Mouse (Mus musculus): Measurements from ENCODE around the gene Wdcp. TPM values are rescaled to one million over a fixed set of nuclear protein-coding genes. Genes with fewer than 3 reads are reported as not detected.
"Not testable (repeated sequence)": the region's sequence is repeated elsewhere in the genome, so short reads cannot be mapped to it uniquely, and the experiment has no call there.

The Wdcp gene
- polyA plus RNA-seq (2015; fragmentation: Nextera tagmentation; extraction: Ambion mirVana) = 14.1 and 15.0 TPM in 2 replicates

DNA sequence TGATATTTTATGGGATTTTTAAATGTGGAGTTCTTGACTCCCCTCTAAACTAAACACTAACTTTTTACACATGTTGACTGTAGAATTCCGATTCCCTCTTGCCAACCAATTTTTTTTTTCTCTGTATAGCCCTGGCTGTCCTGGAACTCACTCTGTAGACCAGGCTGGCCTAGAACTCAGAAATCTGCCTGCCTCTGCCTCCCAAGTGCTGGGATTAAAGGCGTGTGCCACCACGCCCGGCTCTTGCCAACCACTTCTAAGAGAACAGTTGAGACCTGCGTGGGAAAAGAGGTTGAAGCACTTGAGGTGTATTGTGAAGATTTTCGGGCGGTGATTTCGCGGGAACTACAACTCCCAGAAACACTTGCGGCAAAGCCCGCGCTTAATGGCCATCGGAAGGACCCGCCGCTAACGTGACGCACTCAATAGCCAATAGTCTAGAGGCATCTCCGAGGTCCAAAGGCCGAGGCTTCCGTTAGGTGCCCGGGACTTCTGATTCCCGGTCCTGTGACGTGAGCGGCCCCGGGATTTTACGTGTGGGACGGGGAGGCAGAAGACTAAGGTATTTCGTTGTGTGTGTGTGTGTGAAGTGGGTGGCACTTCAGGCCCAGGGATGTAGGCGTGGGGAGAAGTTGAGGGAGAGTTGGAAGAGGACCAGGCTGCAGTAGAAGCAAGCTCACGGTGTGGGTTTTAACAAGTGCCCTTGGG lies at the start of gene Wdcp:
TSS of gene Wdcp (plus strand) at position 414 of the 708 bp plus-strand sequence.
- Histone ChIP-seq H3K27me3 (ENCODE audit: control insufficient read depth, insufficient read depth, low read length) (no peaks in the 10 kb centered on the region; the same call in 1 of the 2 replicates), H3K4me1 (ENCODE audit: control insufficient read depth, insufficient read depth, low read length) (peaks cover 16% of the 10 kb centered on the region), H3K9me3 (replicated peaks; ENCODE audit: control insufficient read depth, low read length) (no peaks in the 10 kb centered on the region), H3K4me3 (ENCODE audit: low read length) (peak within 1 kb of the TSS; percentile 91), H3K4me2 (ENCODE audit: low read depth, low read length) (peak within 1 kb of the TSS; percentile 88), H3K27ac (ENCODE audit: low read length) (peak within 1 kb of the TSS; percentile 89), H3K36me3 (ENCODE audit: control insufficient read depth, insufficient read depth) (no peaks in the 10 kb centered on the region), H3K9ac (ENCODE audit: low read length) (peak within 1 kb of the TSS; percentile 84)
- peak; percentile 93 for ATAC-seq (replicated peaks; ENCODE audit: extremely low read depth, insufficient read depth, low FRiP score)
- WGBS = under 1% methylated on average over 30 of the region's 30 CpGs

- Histone ChIP-seq H3K4me1 (ENCODE audit: control insufficient read depth, insufficient read depth, low read length) (no peaks in the 10 kb centered on the region), H3K9me3 (replicated peaks; ENCODE audit: control insufficient read depth, low read length) (no peaks in the 10 kb centered on the region), H3K27ac (ENCODE audit: low read length) (no peak overlapping the region), H3K9ac (ENCODE audit: low read length) (no peak overlapping the region), H3K36me3 (ENCODE audit: control insufficient read depth, insufficient read depth) (no peaks in the 10 kb centered on the region), H3K27me3 (ENCODE audit: control insufficient read depth, insufficient read depth, low read length) (no peaks in the 10 kb centered on the region), H3K4me3 (ENCODE audit: low read length) (no peak overlapping the region), H3K4me2 (ENCODE audit: low read depth, low read length) (no peak overlapping the region)
- 78% methylated on average over 1 of the region's 1 CpGs for whole genome bisulfite sequencing
- ATAC-seq (replicated peaks; ENCODE audit: extremely low read depth, insufficient read depth, low FRiP score) = no peak
Observed at GRCm38 (mm10) chr12:4793718-4794117, 49.4 kb upstream of the Wdcp start.

DNA sequence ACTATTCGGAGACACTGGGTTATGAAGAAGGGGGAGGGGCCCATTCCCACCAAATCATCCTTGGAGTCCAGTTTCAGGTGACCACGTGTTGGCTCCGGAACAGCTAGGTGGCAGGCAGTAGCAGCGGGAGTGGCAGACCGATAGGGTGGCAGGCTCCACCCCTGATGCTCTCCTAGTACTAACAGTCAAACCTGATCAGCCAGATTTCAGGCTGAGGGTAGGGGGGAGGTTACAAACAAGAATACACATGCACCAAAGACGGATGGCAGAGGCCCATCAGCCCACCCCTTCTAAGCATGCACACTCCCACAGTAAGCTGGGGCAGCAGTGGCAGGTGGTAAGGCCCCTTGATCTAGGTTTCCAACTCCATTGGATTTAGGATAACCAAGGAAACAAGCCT lies 45.6 kb upstream of the Wdcp start:
- H3K9me3 ChIP-seq (replicated peaks; ENCODE audit: control insufficient read depth, low read length) = 0 out of 2 replicates have a peak, but pooled peaks cover 11% of the 10 kb centered on the region
- not testable (repeated sequence) for H3K36me3 ChIP-seq (ENCODE audit: control insufficient read depth, insufficient read depth); H3K9ac ChIP-seq (ENCODE audit: low read length); H3K27me3 ChIP-seq (ENCODE audit: control insufficient read depth, insufficient read depth, low read length); H3K4me3 ChIP-seq (ENCODE audit: low read length); H3K27ac ChIP-seq (ENCODE audit: low read length); ATAC-seq (replicated peaks; ENCODE audit: extremely low read depth, insufficient read depth, low FRiP score); H3K4me1 ChIP-seq (ENCODE audit: control insufficient read depth, insufficient read depth, low read length); H3K4me2 ChIP-seq (ENCODE audit: low read depth, low read length)
- 73% methylated on average over 6 of the region's 6 CpGs for WGBS

DNA sequence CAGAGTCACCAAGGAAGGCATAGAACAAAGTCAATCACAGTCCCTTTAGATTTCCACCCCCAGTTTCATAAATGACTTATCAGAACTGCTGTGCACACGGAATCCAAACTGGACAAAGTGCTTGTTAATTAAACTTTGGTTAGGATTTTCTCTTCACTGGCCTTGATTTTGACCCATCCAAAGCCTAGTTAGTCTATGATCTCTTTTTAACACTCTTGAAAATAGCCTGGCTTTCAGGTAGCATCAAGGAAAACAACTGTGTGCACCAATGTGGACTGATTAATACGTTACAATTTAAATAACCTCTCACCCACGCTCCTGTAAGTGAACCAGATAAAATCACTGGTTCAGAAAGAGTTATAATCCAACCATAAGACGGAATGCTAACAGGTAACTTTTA lies 32.1 kb upstream of the Wdcp start:
- no peak overlapping the region for H3K4me3 ChIP-seq (ENCODE audit: low read length)
- no peaks in the 10 kb centered on the region for H3K27me3 ChIP-seq (ENCODE audit: control insufficient read depth, insufficient read depth, low read length)
- no peak overlapping the region for H3K4me2 ChIP-seq (ENCODE audit: low read depth, low read length)
- peaks cover 4% of the 10 kb centered on the region; the same call in 1 of the 2 replicates for H3K9me3 ChIP-seq (replicated peaks; ENCODE audit: control insufficient read depth, low read length)
- H3K4me1 ChIP-seq (ENCODE audit: control insufficient read depth, insufficient read depth, low read length) = no peaks in the 10 kb centered on the region
- WGBS = 72% methylated on average over 4 of the region's 4 CpGs
- H3K36me3 ChIP-seq (ENCODE audit: control insufficient read depth, insufficient read depth) = no peaks in the 10 kb centered on the region
- H3K9ac ChIP-seq (ENCODE audit: low read length) = no peak overlapping the region
- no peak overlapping the region for H3K27ac ChIP-seq (ENCODE audit: low read length)
- ATAC-seq (replicated peaks; ENCODE audit: extremely low read depth, insufficient read depth, low FRiP score) = no peak

DNA sequence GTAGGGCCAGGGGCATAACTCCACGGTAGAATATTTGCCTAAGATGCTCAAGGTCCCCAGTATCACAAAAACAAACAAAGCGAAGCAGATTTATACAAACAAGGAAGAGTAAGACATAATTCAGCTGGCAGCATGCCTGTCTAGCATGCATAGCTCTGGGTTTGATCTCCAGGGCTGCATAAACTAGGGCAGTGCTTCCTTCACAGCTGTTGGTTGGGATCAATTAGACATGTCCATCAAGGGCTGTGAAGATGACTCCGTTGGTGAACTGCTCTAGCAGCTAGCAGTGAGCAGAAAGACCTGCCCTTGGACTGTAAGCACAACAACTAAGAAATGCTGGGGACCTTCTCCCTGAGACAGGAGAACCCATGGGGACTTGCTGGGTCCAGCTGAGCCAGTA lies 31.4 kb upstream of the Wdcp start:
- no peak overlapping the region for H3K4me3 ChIP-seq (ENCODE audit: low read length)
- no peak for ATAC-seq (replicated peaks; ENCODE audit: extremely low read depth, insufficient read depth, low FRiP score)
- whole genome bisulfite sequencing = 47% methylated on average over 3 of the region's 3 CpGs
- H3K36me3 ChIP-seq (ENCODE audit: control insufficient read depth, insufficient read depth) = no peaks in the 10 kb centered on the region
- H3K27me3 ChIP-seq (ENCODE audit: control insufficient read depth, insufficient read depth, low read length) = no peaks in the 10 kb centered on the region
- no peak overlapping the region for H3K27ac ChIP-seq (ENCODE audit: low read length)
- peaks cover 4% of the 10 kb centered on the region; the same call in 1 of the 2 replicates for H3K9me3 ChIP-seq (replicated peaks; ENCODE audit: control insufficient read depth, low read length)
- peaks cover 4% of the 10 kb centered on the region for H3K4me1 ChIP-seq (ENCODE audit: control insufficient read depth, insufficient read depth, low read length)
- no peak overlapping the region for H3K4me2 ChIP-seq (ENCODE audit: low read depth, low read length)
- no peak overlapping the region for H3K9ac ChIP-seq (ENCODE audit: low read length)

DNA sequence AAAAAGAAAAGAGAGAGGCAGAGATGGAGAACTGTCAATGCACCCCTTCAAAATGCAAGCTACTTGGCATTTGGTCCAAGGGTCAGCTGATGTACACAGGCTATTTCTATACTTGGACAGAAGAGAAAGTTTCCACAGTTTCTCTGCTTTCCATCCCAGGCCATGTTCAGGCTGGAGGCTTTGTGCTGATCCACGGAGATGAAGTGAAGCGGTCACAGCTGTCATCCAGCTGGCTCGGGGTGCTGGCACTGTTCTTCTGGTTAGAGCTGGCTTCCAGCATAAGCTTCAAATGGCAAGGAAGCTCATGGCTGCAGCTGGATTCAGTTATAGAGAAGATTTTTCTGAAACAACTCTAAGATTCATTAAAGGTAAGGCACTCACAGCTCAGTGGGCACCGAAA lies 29.5 kb upstream of the Wdcp start:
- peaks cover 14% of the 10 kb centered on the region for H3K4me1 ChIP-seq (ENCODE audit: control insufficient read depth, insufficient read depth, low read length)
- H3K4me2 ChIP-seq (ENCODE audit: low read depth, low read length) = no peak overlapping the region
- H3K9ac ChIP-seq (ENCODE audit: low read length) = no peak overlapping the region
- no peaks in the 10 kb centered on the region for H3K27me3 ChIP-seq (ENCODE audit: control insufficient read depth, insufficient read depth, low read length)
- 77% methylated on average over 4 of the region's 4 CpGs for WGBS
- peaks cover 4% of the 10 kb centered on the region; the same call in 1 of the 2 replicates for H3K9me3 ChIP-seq (replicated peaks; ENCODE audit: control insufficient read depth, low read length)
- H3K27ac ChIP-seq (ENCODE audit: low read length) = no peak overlapping the region
- no peak overlapping the region for H3K4me3 ChIP-seq (ENCODE audit: low read length)
- ATAC-seq (replicated peaks; ENCODE audit: extremely low read depth, insufficient read depth, low FRiP score) = no peak
- H3K36me3 ChIP-seq (ENCODE audit: control insufficient read depth, insufficient read depth) = no peaks in the 10 kb centered on the region

DNA sequence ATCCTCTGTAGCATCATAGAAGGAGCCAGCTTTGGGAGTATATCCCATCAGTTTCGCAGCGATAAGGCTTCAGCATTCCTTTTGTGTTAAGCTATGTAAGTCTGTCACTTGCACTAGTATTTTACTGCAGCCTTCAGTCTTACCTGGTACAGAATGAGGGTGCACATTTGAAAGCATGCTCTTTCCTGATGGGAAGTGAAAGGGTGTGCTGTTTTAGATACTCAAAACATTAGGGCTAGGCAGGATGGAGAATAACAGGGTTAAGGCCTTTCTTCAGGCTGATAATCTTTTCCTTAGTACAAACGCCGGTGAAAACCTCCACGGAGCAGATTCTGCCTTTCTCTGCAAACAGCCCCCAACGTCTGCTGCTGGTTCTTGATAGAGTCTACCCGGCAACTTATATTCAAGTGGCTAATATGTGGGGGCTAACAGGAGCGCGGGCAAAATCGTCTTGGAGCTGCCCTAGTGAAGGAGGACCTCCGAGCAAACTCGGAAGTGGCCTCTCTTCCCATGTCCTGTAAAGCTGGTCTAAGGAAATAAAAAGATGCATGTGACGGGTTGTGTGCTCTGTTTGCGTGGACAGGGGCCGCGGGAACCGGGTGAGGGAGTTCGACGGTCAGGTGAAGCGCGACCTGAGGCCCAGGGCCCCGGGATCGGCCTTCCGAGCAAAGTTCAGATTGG lies 26.3 kb upstream of the Wdcp start:
- Histone ChIP-seq H3K4me3 (ENCODE audit: low read length) (peak overlapping the region; percentile 98), H3K36me3 (ENCODE audit: control insufficient read depth, insufficient read depth) (peaks cover 13% of the 10 kb centered on the region), H3K4me1 (ENCODE audit: control insufficient read depth, insufficient read depth, low read length) (peaks cover 14% of the 10 kb centered on the region), H3K4me2 (ENCODE audit: low read depth, low read length) (peak overlapping the region; percentile 92), H3K9me3 (replicated peaks; ENCODE audit: control insufficient read depth, low read length) (no peaks in the 10 kb centered on the region), H3K27me3 (ENCODE audit: control insufficient read depth, insufficient read depth, low read length) (no peaks in the 10 kb centered on the region), H3K9ac (ENCODE audit: low read length) (peak overlapping the region; percentile 89), H3K27ac (ENCODE audit: low read length) (peak overlapping the region; percentile 92)
- whole genome bisulfite sequencing = 7% methylated on average over 24 of the region's 24 CpGs
- peak; percentile 65 for ATAC-seq (replicated peaks; ENCODE audit: extremely low read depth, insufficient read depth, low FRiP score)

GRCm38 (mm10) chr12:4817361-4818101 lies 25.6 kb upstream of the Wdcp start, which contains the start of gene Sf3b6:
Gene Sf3b6 (plus strand): TSS chr12:4817544.
- peak; percentile 98 for ATAC-seq (replicated peaks; ENCODE audit: extremely low read depth, insufficient read depth, low FRiP score)
- peaks cover 14% of the 10 kb centered on the region for H3K4me1 ChIP-seq (ENCODE audit: control insufficient read depth, insufficient read depth, low read length)
- peak within 1 kb of the TSS; percentile 92 for H3K27ac ChIP-seq (ENCODE audit: low read length)
- H3K4me3 ChIP-seq (ENCODE audit: low read length) = peak within 1 kb of the TSS; percentile 98
- no peaks in the 10 kb centered on the region for H3K27me3 ChIP-seq (ENCODE audit: control insufficient read depth, insufficient read depth, low read length)
- under 1% methylated on average over 49 of the region's 49 CpGs for WGBS
- peaks cover 19% of the 10 kb centered on the region for H3K36me3 ChIP-seq (ENCODE audit: control insufficient read depth, insufficient read depth)
- H3K9me3 ChIP-seq (replicated peaks; ENCODE audit: control insufficient read depth, low read length) = no peaks in the 10 kb centered on the region
- H3K9ac ChIP-seq (ENCODE audit: low read length) = peak within 1 kb of the TSS; percentile 89
- peak within 1 kb of the TSS; percentile 96 for H3K4me2 ChIP-seq (ENCODE audit: low read depth, low read length)

Measured in heart, embryonic 16.5 days (tissue).